Mouse (Mus musculus) heart, embryonic 12.5 days (tissue): ENCODE results near the gene B430306N03Rik. TPM values are rescaled to one million over a fixed set of nuclear protein-coding genes. Genes with fewer than 3 reads are reported as not detected.

Experiments
- ATAC-seq: fragments of 200-750 bp; cut with Nextera tagmentation; 2 replicates; pipeline ENCODE4 v1.8.0; 2017; ENCODE audit warnings: moderate TSS enrichment, moderate library complexity; ENCODE audit not compliant: insufficient number of reproducible peaks, low FRiP score
- H3K27ac ChIP-seq: fragments of 300-500 bp; sonication (generic); 2 replicates; pipeline ENCODE4 v1.5.1; 2016; ENCODE audit warnings: mild to moderate bottlenecking, moderate library complexity; ENCODE audit not compliant: poor library complexity, severe bottlenecking
- H3K27me3 ChIP-seq: fragments of 300-500 bp; sonication (generic); replicated peaks from 2 replicates; pipeline ENCODE4 v1.6.1; 2016; ENCODE audit warnings: mild to moderate bottlenecking, moderate library complexity
- H3K36me3 ChIP-seq: fragments of 300-500 bp; sonication (generic); 2 replicates; pipeline ENCODE4 v1.6.1; 2016; ENCODE audit warnings: mild to moderate bottlenecking, moderate library complexity
- H3K4me1 ChIP-seq: fragments of 300-500 bp; sonication (generic); replicated peaks from 2 replicates; pipeline ENCODE4 v1.6.1; 2016; ENCODE audit warnings: mild to moderate bottlenecking
- H3K4me2 ChIP-seq: fragments of 300-500 bp; sonication (generic); 2 replicates; pipeline ENCODE4 v1.6.1; 2016; ENCODE audit warnings: mild to moderate bottlenecking, moderate library complexity
- H3K4me3 ChIP-seq: fragments of 300-500 bp; sonication (generic); 2 replicates; pipeline ENCODE4 v1.5.1; 2016; ENCODE audit warnings: mild to moderate bottlenecking
- H3K9ac ChIP-seq: fragments of 300-500 bp; sonication (generic); 2 replicates; pipeline ENCODE4 v1.6.1; 2016; ENCODE audit warnings: mild to moderate bottlenecking, moderate library complexity
- H3K9me3 ChIP-seq: fragments of 300-500 bp; sonication (generic); replicated peaks from 2 replicates; pipeline ENCODE4 v1.6.1; 2016; ENCODE audit warnings: mild to moderate bottlenecking, moderate library complexity
- WGBS: fragments of 180-500 bp; shearing (Covaris S2); methylation state at CpG from one replicate; pipeline ENCODE4 v1.1.7; 2016; 5-methylcytosine and 5-hydroxymethylcytosine counted together
- polyA plus RNA-seq: library from polyadenylated mRNA; unstranded; fragments of >200 nt; fragmentation: Nextera tagmentation; extraction: Ambion mirVana; gene quantifications from 2 replicates; pipeline ENCODE4 v1.2.1, GENCODE M21; 2016

Gene B430306N03Rik
- polyA plus RNA-seq, 1 experiment from 2014 or later, result 0.15 TPM

DNA sequence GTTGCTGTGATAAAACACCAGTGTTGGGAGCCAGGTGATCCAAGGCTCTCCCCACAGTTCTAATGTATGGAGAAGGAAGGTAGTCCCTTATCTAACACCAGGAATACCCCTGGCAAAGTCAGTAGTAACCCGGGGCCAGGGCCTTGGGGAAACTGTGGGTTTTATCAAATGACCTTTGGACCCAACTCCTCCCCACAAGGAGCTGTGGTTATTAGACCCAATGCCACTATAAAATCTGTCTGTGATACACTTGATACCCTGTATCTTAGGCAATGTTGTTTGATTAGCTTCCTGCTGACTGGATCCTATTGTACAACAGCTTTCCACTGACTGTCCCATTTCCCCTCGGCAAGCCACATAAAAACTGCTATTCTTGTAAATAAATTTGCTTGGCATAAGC is 3.8 kb upstream of the B430306N03Rik start:
- ATAC-seq, result no peak
- Histone ChIP-seq H3K4me2 (no peak overlapping the region), H3K9me3 (no peaks in the 10 kb centered on the region), H3K27me3 (no peaks in the 10 kb centered on the region), H3K9ac (no peak overlapping the region), H3K27ac (no peak overlapping the region), H3K36me3 (no peaks in the 10 kb centered on the region), H3K4me1 (no peaks in the 10 kb centered on the region), H3K4me3 (no peak overlapping the region)
- WGBS, result 57% methylated on average over 2 of the region's 2 CpGs

DNA sequence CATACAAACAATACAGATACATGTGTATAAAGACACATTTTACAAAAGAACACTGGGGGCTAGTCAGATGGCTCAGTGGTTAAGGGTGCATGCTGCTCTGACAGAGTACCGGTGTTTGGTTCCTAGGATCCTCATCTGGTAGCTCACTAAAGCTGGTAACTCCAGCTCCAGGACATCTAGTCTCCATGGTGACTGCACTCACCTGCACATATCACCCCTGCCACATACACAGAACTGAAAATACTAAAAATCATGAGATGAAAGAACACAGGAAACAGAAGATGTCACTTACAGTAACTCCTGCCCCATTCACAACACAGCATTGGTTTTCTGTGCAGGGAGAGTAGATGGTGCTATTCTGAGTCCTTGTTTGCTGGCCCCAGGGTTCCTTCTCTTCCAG is 2.7 kb downstream of the B430306N03Rik start:
- no peak for ATAC-seq
- WGBS, result 79% methylated on average over 1 of the region's 1 CpGs

DNA sequence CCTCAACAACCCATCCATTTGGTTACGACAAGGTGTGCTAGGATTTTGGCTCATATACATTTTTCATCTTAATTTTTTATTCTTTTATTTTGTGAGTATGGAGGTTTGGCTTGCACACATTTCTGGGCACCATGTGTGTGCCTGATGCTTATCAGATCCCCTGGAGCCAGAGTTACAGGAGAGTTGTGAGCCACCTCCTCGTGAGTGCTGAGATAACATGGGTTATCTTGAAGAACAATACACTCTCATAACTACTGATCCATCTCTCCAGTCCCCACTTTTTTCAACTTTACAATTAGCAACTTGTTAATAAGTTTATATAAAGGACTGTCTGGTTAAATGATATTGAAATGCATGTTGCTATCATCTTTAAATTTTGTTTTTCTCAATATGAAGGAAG is 5.3 kb downstream of the B430306N03Rik start:
- Histone ChIP-seq H3K9me3 (no peaks in the 10 kb centered on the region), H3K4me3 (no peak overlapping the region), H3K36me3 (no peaks in the 10 kb centered on the region), H3K27ac (no peak overlapping the region), H3K9ac (no peak overlapping the region), H3K27me3 (no peaks in the 10 kb centered on the region), H3K4me2 (no peak overlapping the region), H3K4me1 (no peaks in the 10 kb centered on the region)
- no peak for ATAC-seq
- 60% methylated on average over 2 of the region's 2 CpGs for WGBS

More for the DNA sequence above, 2.7 kb downstream of the B430306N03Rik start:
- H3K9ac ChIP-seq, result no peak overlapping the region
- H3K9me3 ChIP-seq, result no peaks in the 10 kb centered on the region
- no peak overlapping the region for H3K4me3 ChIP-seq
- no peak overlapping the region for H3K27ac ChIP-seq
- no peaks in the 10 kb centered on the region for H3K27me3 ChIP-seq
- no peak overlapping the region for H3K4me2 ChIP-seq
- H3K4me1 ChIP-seq, result no peaks in the 10 kb centered on the region
- no peaks in the 10 kb centered on the region for H3K36me3 ChIP-seq

DNA sequence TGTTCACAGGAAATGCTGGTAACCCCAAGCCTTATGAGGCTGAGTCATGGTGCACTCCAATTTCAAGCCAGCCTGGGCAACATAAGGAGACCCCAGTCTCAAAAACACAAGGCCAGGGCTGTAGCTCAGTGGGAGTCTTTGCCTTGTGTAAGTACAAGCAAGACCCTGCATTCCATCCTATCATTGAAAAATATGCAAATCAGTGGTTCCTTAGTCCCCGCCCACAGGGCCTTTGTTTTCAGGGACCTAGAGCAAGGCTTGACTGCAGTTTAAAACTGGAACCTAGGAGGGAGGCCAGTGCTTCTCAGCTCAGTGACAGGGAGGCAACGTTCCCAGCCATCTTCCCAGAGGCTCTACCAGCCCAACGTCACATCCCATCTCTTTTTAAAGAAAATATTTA is 7.3 kb downstream of the B430306N03Rik start:
- Histone ChIP-seq H3K9ac (no peak overlapping the region), H3K36me3 (no peaks in the 10 kb centered on the region), H3K9me3 (no peaks in the 10 kb centered on the region), H3K27ac (no peak overlapping the region), H3K27me3 (no peaks in the 10 kb centered on the region), H3K4me1 (no peaks in the 10 kb centered on the region), H3K4me3 (no peak overlapping the region), H3K4me2 (no peak overlapping the region)
- 69% methylated on average over 3 of the region's 3 CpGs for WGBS
- ATAC-seq, result no peak

DNA sequence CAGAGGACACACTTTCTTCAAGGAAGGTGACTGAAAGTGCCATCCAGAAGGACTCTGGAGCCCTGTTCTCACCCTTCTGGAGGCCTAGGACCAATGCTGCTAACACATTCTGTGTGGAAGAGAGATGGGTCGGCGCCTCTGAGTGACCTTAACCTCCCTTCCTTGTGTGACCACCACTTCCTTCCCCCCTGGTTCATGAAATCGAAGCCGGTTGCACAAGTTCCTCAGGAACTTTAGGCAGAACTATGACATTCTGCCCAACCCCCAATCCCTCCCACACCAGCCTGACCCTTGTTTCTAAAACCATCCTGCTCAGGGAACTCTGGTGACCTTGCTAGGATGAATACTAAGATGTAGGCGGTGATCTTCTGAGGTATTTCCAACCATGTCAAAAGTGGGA is 8.3 kb downstream of the B430306N03Rik start:
- WGBS, result 86% methylated on average over 5 of the region's 5 CpGs
- Histone ChIP-seq H3K4me3 (no peak overlapping the region), H3K27me3 (no peaks in the 10 kb centered on the region), H3K9ac (no peak overlapping the region), H3K4me2 (no peak overlapping the region), H3K9me3 (no peaks in the 10 kb centered on the region), H3K27ac (no peak overlapping the region), H3K36me3 (no peaks in the 10 kb centered on the region), H3K4me1 (no peaks in the 10 kb centered on the region)
- ATAC-seq, result no peak

DNA sequence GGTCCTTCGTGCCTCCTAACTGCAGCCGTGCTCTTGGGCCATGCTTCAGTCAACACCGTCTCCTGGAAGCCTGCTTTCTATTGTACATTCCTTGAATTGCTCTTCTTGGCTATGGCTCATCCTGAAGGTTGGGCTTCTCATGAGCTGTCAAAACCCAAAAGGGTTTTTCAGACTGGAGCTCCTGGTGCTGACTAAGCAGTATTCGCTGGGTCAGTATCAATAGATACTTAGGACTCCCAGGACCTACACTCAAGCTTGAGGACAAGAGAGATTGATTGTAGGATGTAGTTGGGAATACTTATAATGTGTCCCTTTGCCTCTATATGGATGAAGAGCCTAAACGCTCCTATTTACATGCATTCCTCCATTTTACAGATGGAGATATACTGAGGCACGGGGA is 9.2 kb downstream of the B430306N03Rik start:
- WGBS, result 84% methylated on average over 6 of the region's 6 CpGs
- Histone ChIP-seq H3K27me3 (no peaks in the 10 kb centered on the region), H3K9ac (no peak overlapping the region), H3K4me3 (no peak overlapping the region), H3K9me3 (no peaks in the 10 kb centered on the region), H3K27ac (no peak overlapping the region), H3K4me2 (no peak overlapping the region), H3K4me1 (no peaks in the 10 kb centered on the region), H3K36me3 (no peaks in the 10 kb centered on the region)
- no peak for ATAC-seq

DNA sequence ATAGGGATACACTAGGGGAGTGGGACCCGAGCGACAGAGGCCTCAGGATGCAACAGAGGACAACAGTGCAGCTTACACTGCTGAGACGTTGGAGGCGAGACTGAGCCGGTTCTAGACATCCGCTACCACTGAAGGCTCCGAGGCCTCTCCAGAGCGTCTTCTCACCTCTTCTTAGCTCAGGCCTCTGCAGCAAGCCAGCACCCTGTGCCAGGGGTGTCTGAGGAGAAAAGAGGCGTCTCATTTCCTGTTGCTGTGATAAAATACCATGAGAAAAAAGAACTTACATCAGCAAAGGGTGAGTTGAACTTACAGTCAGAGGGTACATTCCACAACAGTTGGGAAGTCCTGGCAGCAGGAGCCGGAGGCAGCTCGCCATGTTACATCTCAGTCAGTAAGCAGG is 9.7 kb downstream of the B430306N03Rik start:
- H3K9ac ChIP-seq, result no peak overlapping the region
- H3K27me3 ChIP-seq, result no peaks in the 10 kb centered on the region
- H3K4me3 ChIP-seq, result no peak overlapping the region
- no peaks in the 10 kb centered on the region for H3K36me3 ChIP-seq
- no peaks in the 10 kb centered on the region for H3K9me3 ChIP-seq
- no peak overlapping the region for H3K27ac ChIP-seq
- no peak overlapping the region for H3K4me2 ChIP-seq
- no peak for ATAC-seq
- H3K4me1 ChIP-seq, result no peaks in the 10 kb centered on the region
- WGBS, result 78% methylated on average over 11 of the region's 11 CpGs

DNA sequence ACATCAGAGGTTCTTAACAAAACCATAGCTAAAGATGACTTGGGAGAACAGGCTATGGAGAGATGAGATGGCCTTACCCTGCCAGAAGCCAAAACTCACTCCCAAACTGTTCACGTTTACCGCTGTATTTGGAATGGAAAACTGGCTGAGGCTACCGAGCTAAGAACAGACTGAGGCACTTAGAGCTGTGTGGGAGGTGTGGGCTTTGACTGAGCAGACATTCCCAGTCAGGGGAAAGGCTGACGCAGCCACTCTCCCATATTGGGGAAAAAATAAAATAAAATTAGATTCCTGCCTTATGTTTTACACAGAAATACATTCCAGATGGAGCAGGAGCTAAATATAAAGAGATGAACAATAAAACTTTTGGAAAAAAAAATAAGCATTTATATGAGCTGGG is 10.7 kb downstream of the B430306N03Rik start:
- H3K9me3 ChIP-seq, result no peaks in the 10 kb centered on the region
- H3K36me3 ChIP-seq, result no peaks in the 10 kb centered on the region
- no peak overlapping the region for H3K4me2 ChIP-seq
- no peaks in the 10 kb centered on the region for H3K4me1 ChIP-seq
- no peak overlapping the region for H3K4me3 ChIP-seq
- no peak overlapping the region for H3K9ac ChIP-seq
- WGBS, result 68% methylated on average over 4 of the region's 4 CpGs
- no peaks in the 10 kb centered on the region for H3K27me3 ChIP-seq
- no peak overlapping the region for H3K27ac ChIP-seq
- ATAC-seq, result no peak

DNA sequence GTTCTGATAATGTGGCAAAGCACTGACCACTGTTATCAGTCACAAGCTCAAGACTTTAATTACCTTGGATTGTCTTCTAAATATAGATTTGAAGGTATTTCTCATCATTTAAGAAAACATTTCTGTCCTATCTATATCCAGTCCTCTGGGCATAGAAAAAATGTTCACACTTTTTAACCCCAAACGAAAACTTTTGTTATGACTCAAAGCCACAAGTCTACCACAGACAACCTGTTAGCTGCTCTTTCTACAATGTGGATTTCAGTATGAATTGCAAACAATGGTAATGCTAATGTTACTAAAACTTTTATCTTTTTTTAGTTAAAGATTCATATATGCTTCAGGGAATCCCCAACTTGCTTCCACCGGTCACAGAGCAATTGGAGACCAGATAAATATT is 16.6 kb downstream of the B430306N03Rik start:
- no peaks in the 10 kb centered on the region for H3K36me3 ChIP-seq
- no peak overlapping the region for H3K4me2 ChIP-seq
- H3K9ac ChIP-seq, result no peak overlapping the region
- H3K4me1 ChIP-seq, result 0 out of 2 replicates have a peak, but pooled peaks cover 4% of the 10 kb centered on the region
- ATAC-seq, result no peak
- no peaks in the 10 kb centered on the region for H3K9me3 ChIP-seq
- 67% methylated on average over 2 of the region's 2 CpGs for WGBS
- no peaks in the 10 kb centered on the region for H3K27me3 ChIP-seq
- no peak overlapping the region for H3K27ac ChIP-seq
- H3K4me3 ChIP-seq, result no peak overlapping the region

DNA sequence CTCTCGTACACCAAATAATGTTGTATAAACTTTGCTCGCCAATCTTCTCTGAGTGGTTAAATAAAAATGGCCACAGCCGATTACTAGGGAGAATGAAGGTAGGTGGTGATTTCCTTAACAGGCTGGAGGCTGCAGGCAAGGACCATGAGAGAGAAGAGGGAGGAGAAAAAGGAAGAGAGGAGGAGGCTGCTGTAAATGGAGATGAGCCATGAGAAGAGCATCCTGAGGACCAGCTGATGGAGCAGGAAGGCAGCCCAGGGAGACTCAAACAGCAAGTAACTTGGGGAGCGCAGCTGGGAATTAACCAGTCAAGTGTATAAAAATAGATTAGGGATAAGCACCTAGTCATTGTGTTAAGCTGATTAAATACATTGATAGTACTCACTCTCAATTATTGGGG is 18.2 kb downstream of the B430306N03Rik start:
- 87% methylated on average over 4 of the region's 4 CpGs for WGBS
- Histone ChIP-seq H3K9ac (no peak overlapping the region), H3K4me1 (0 out of 2 replicates have a peak, but pooled peaks cover 4% of the 10 kb centered on the region), H3K4me2 (no peak overlapping the region), H3K27ac (no peak overlapping the region), H3K4me3 (no peak overlapping the region), H3K27me3 (no peaks in the 10 kb centered on the region), H3K36me3 (no peaks in the 10 kb centered on the region), H3K9me3 (no peaks in the 10 kb centered on the region)
- ATAC-seq, result no peak

DNA sequence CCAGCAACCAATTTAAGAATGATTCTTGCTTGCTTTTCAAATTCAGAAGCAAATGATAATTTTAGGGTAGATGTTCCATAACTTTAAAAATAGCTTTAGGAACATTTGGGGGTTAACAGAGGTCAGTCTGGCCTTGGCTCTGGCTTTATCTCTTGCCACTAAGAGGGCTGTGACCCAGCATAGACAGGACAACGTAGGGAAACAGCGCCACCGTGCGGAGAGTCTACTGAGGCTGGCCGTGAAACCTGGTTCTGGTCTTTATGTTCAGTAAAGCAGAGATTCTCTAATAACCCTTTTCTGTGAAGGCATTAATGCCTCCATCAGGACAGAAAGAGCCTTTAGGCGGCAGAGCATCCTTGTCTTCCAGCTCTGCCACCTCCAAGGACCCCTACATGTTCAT is 20.9 kb downstream of the B430306N03Rik start:
- Histone ChIP-seq H3K9me3 (no peaks in the 10 kb centered on the region), H3K36me3 (no peaks in the 10 kb centered on the region), H3K4me2 (no peak overlapping the region), H3K4me3 (no peak overlapping the region), H3K27ac (no peak overlapping the region), H3K4me1 (0 out of 2 replicates have a peak, but pooled peaks cover 4% of the 10 kb centered on the region), H3K27me3 (no peaks in the 10 kb centered on the region), H3K9ac (no peak overlapping the region)
- ATAC-seq, result 0 out of 2 replicates have a peak, but pooled peaks have one; percentile 73
- WGBS, result 2% methylated on average over 6 of the region's 6 CpGs

DNA sequence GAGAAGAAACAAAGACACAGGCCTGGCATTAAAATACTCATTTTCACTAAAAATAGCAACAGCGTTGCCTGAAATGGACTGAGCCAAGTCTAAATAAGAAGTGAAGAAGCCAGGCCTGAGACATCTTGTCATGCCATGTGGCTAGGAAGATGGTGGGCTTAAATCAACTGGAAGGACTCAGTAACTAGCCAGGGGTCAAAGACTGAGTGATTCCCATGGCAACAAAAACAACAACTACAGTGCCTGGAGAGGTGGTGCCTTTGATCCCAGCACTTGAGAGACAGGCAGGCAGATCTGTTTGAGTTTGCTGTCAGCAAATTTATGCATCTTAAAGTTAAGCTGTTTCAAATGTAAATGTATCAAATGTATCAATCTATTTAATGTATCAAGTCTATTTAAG is 24.3 kb downstream of the B430306N03Rik start:
- Histone ChIP-seq H3K4me3 (no peak overlapping the region), H3K4me1 (no peaks in the 10 kb centered on the region), H3K27me3 (no peaks in the 10 kb centered on the region), H3K36me3 (no peaks in the 10 kb centered on the region), H3K27ac (no peak overlapping the region), H3K4me2 (no peak overlapping the region), H3K9ac (no peak overlapping the region), H3K9me3 (no peaks in the 10 kb centered on the region)
- ATAC-seq, result no peak
- 84% methylated on average over 1 of the region's 1 CpGs for WGBS
